Mouse (Mus musculus): ENCODE data around the gene Nrap.

Gene Nrap

GRCm38 (mm10) chr19:56396669-56397621 lies 7.1 kb upstream of the Nrap start, which contains the start of gene Casp7:
Gene Casp7, plus strand, starts transcription at chr19:56397129.
- DNase-seq (ENCODE audit: low spot score in 2 of 2): peak; percentile 75 to 76

DNA sequence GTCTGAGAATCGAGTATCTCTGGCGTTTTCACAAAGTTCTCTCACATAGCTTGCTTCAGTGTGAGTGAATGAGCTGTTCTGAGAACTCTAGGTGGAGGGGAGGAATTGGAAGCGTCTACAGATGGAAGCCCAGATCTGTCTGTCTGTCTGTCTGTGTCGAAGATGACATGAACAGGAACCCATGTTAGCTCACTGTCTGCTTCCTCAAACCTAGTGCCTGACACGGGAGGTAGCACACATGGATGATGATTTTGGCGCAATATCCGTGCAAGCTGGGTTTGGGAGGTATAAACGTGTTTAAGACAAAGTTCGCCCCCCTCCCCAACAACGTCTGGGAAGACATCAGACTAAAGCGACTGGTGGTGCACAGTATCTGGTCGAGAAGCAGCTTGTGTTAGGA lies 6.4 kb upstream of the Nrap start:
- DNase-seq (ENCODE audit: low spot score in 2 of 2): no peak

GRCm38 (mm10) chr19:56395183-56395935 lies 5.5 kb upstream of the Nrap start:
- DNase-seq (ENCODE audit: low spot score in 2 of 2): no peak

- no peak for DNase-seq (ENCODE audit: low spot score in 2 of 2)
These were observed 3.6 kb upstream of the Nrap start for GRCm38 (mm10) chr19:56393311-56393866.

GRCm38 (mm10) chr19:56391307-56392046 lies 1.6 kb upstream of the Nrap start:
- no peak for DNase-seq (ENCODE audit: low spot score in 2 of 2)

GRCm38 (mm10) chr19:56389176-56389575 lies 661 bp downstream of the Nrap start:
- peak in 1 of 2 experiments; percentile 56 for DNase-seq (ENCODE audit: low spot score in 2 of 2)

GRCm38 (mm10) chr19:56387726-56388302 lies 2.0 kb downstream of the Nrap start:
- no peak for DNase-seq (ENCODE audit: low spot score in 2 of 2)

DNA sequence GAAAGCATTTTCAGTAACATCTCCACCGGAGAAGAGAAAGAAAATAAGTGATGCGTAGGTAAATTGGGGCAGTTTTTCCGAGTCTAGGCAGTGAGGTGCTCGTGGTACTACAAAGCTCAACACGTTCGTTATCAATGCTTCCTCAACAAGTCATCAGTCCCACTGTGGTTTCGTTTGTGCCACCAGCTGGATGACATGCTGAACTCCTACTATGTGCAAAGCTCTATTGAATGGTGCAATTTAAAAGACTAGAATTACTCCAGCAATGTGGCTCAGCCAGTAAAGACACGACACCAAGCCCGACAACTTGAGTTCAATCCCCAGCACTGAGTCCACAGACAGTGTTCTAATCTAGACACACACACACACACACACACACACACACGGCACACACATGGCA lies 3.7 kb downstream of the Nrap start:
- no peak for DNase-seq (ENCODE audit: low spot score in 2 of 2)

GRCm38 (mm10) chr19:56385546-56385945 lies 4.3 kb downstream of the Nrap start:
- DNase-seq (ENCODE audit: low spot score in 2 of 2): no peak

DNA sequence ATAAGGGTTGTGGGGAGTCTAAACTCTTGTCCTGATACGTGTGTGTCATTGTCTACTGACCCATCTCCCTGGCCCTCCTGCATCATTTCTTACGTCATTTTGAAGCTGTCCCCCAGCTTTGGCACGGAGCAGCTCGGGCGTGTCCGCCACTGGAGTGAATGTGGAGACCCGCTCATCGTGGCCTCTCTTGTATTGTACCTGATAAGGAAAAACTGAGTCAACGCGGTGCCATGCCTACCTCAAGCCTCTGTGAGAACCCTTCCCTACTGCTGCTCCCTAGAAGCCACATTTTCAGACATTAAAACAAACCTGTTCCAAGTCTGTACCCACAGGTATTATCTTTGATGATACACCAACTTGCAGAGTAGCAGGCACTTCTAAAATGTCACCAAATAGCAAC lies 8.4 kb downstream of the Nrap start:
- no peak for DNase-seq (ENCODE audit: low spot score in 2 of 2)

DNA sequence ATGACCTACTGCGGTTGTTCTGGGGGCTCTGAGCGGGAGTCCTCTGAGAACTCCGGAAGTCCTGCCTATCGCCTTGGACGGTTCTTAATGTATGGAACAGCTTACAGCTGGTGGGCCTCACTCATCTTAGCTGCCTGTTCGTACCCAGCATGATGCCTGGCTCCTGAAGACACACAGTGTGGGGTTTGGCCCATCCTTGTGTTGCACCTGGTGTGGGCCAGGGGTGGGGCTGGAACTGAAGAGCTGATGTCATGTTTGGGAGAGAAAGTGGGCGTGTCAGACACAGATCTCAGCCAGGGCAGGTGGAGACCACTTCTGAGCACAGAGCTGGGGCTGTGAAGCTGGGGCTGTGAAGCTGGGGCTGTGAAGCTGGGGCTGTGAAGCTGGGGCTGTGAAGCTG lies 9.5 kb downstream of the Nrap start:
- no peak for DNase-seq (ENCODE audit: low spot score in 2 of 2)

GRCm38 (mm10) chr19:56378554-56379172 lies 11.2 kb downstream of the Nrap start:
- DNase-seq (ENCODE audit: low spot score in 2 of 2): peak; percentile 75 to 84

DNA sequence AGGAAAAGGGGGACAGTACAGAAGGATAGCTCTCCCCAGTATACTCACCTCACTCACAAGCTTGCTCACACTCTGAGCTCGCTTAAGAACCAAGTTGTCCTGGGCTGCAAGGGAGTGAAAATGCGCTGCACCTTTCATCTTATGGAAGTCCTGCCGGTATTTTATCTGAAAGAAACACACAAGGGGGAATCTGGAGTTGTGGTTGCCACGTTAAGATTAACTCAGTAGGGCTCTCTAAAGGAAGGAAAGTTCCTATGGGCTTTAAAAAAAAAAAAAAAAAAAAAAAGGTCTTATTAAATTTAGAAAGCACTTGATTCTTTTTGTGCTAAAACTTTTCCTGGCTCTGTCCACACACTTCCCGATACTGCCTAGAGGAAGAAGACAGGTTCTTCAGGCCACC lies 11.8 kb downstream of the Nrap start:
- DNase-seq (ENCODE audit: low spot score in 2 of 2): no peak

- DNase-seq (ENCODE audit: low spot score in 2 of 2): no peak
These were observed 15.8 kb downstream of the Nrap start for GRCm38 (mm10) chr19:56374011-56374410.

- DNase-seq (ENCODE audit: low spot score in 2 of 2): no peak
These were observed 16.6 kb downstream of the Nrap start for GRCm38 (mm10) chr19:56373246-56373645.

- no peak for DNase-seq (ENCODE audit: low spot score in 2 of 2)
These were observed 17.6 kb downstream of the Nrap start for GRCm38 (mm10) chr19:56372226-56372625.

GRCm38 (mm10) chr19:56370389-56371150 lies 19.3 kb downstream of the Nrap start:
- DNase-seq (ENCODE audit: low spot score in 2 of 2): no peak

GRCm38 (mm10) chr19:56368912-56369311 lies 20.9 kb downstream of the Nrap start:
- no peak for DNase-seq (ENCODE audit: low spot score in 2 of 2)

DNA sequence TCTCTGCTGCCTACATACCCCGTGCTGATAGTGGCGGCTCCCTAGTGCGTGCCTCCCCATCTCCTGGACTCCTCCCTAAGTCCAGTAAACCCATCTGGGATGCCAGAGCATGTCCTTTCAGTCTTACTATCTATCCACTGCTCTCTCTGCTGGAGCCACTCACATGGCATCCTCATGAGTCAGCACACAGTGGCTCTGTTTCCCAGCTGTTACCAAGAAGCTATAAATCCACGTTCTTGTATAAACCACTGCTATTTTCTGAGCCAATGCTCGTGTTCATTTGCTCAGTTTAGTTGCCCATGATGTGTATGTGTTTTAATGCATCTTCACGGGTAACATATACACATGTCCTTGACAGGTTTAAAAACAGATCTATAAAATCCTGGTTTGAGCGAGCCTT lies 22.1 kb downstream of the Nrap start:
- DNase-seq (ENCODE audit: low spot score in 2 of 2): no peak

GRCm38 (mm10) chr19:56366625-56367024 lies 23.2 kb downstream of the Nrap start:
- no peak for DNase-seq (ENCODE audit: low spot score in 2 of 2)

Data from heart, adult 9 months (tissue).